Mouse (Mus musculus) stomach, postnatal 0 days (tissue): Measurements from ENCODE around the gene Pfkp.
A peak's percentile ranks its signal among the peaks of the same experiment; 100 is the strongest.

Experiments used
- CTCF ChIP-seq: IDR thresholded peaks from 2 replicates; pipeline ENCODE4 v1.5.1; 2016; ENCODE audit warnings: antibody characterized with exemption, low read depth, mild to moderate bottlenecking, moderate library complexity
- EP300 ChIP-seq: optimal IDR thresholded peaks from 2 replicates; pipeline ENCODE3; 2016; ENCODE audit warnings: antibody characterized with exemption

- TF ChIP-seq CTCF (peak; percentile 71), EP300 (no peak)
Measured at GRCm38 (mm10) chr13:6535287-6535932, 113.2 kb downstream of the Pfkp start.
